Mouse (Mus musculus) adrenal gland (tissue): ENCODE data around the gene Saysd1.

Experiments
- intact Hi-C: fragments of 180-260 bp; cut with DNase I; formaldehyde crosslinking; loops from one replicate; pipeline ENCODE4 v1.15.1; 2025

Gene Saysd1

DNA sequence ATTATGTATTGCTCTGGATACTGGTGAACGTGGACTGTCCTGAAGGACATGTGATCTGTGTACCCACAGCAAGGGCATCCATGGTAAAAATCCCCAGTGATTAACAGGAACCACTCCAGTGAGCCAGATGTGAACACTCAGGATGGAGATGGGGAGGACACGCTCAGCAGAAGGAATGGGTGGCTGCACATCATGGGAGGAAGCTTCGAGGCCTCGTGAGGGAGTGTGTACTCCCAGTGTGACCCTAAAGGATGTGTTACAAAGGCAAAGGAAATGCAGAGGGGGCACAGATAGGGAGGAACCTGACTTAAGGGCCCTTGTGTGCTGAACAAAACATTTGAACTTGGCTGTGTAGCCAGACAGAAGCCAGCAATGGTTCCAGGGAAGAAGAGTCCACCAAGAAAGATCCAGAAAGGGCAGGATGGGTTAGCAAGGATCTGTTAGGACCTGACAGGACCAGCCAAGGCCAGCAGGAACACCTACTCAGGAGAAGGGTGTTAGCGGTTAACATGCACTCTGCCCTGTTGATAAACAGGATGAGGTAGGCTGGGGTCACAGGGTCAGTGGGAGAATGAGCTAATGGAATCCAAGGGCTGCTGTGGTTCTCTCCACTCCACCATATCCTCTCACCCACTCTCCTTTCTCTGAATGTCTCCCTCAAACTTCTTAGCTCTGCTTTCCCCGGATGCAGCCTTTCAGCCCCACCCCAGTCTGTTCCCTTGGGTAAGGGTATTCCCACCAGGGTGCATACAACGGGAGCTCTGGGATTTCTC lies 25.0 kb downstream of the Saysd1 start:
- intact Hi-C loops, result no loop called here

- intact Hi-C loops, result no loop called here
Observed at GRCm38 (mm10) chr14:20112218-20112617, 26.1 kb downstream of the Saysd1 start.

- intact Hi-C loops, result no loop called here
Observed at GRCm38 (mm10) chr14:20110945-20111344, 27.4 kb downstream of the Saysd1 start.

- intact Hi-C loops, result no loop called here
Observed at GRCm38 (mm10) chr14:20106271-20106670, 32.1 kb downstream of the Saysd1 start.

- intact Hi-C loops, result no loop called here
Observed at GRCm38 (mm10) chr14:20103207-20103606, 35.1 kb downstream of the Saysd1 start.

- intact Hi-C loops, result no loop called here
Observed at GRCm38 (mm10) chr14:20098061-20098460, 40.3 kb downstream of the Saysd1 start.

DNA sequence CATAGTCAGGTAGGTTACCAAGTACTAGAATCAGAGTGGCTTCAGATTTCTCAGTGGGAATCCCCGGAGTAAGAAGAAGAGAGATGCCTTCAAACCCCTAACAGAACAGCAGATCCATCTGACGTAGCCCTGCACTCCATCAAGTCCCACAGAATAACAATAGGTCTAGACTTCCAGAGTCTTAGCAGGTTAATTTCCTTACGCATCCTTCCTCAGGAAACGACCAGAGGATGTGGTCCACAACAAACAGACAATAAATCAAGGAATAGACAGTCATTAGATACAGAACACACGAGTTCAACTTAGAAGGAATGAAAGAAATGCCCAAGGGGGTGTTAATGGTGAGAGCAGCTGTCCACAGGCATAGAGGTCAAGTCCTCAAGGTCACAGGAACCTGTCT lies 43.4 kb downstream of the Saysd1 start:
- intact Hi-C loops, result no loop called here

DNA sequence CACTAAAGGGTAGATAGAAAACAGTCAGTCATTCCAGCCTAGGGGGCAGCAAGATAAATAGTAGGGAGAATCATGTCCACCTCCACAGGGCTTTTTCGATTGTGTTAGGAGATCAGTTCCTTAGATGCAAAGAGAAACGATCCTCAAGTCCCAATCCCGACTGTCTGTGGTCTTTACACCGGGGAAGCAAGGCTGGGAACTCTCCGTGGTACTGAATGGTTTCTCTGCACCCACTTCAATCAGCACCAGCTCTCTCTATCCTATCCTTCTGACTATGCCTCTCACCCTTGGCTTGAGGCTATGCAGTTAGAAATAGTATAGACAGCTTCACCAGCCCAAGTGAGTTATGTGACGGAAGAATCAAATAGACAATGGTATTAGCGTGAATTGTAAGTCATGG lies 44.8 kb downstream of the Saysd1 start:
- intact Hi-C loops, result no loop called here

GRCm38 (mm10) chr14:20084335-20084734 lies 54.0 kb downstream of the Saysd1 start:
- intact Hi-C loops, result no loop called here

- intact Hi-C loops, result no loop called here
Observed at GRCm38 (mm10) chr14:20082536-20083325, 55.6 kb downstream of the Saysd1 start.

GRCm38 (mm10) chr14:20081937-20082533 lies 56.3 kb downstream of the Saysd1 start:
- intact Hi-C loops, result no loop called here

- intact Hi-C loops, result no loop called here
Observed at GRCm38 (mm10) chr14:20081084-20081483, 57.2 kb downstream of the Saysd1 start.

DNA sequence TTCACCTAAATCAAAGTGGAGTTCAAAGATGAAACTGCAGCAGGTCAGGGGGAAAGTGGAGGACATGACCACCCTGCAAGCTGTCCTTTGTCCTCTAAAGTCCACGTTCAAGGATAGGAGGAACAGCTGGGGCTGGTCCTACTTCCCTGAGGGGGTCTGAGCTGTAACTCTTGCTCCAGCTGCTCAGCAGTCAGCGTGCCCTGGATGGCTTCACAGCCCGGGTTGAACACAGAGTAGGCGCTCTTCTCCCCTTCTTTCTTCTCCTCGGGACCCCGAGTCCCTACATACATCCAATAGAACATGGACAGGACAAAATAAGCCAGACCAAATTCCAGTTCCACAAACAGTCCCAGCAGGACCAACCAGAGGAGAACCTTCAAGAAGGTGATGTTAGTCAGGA lies 61.2 kb downstream of the Saysd1 start:
- intact Hi-C loops, result no loop called here

DNA sequence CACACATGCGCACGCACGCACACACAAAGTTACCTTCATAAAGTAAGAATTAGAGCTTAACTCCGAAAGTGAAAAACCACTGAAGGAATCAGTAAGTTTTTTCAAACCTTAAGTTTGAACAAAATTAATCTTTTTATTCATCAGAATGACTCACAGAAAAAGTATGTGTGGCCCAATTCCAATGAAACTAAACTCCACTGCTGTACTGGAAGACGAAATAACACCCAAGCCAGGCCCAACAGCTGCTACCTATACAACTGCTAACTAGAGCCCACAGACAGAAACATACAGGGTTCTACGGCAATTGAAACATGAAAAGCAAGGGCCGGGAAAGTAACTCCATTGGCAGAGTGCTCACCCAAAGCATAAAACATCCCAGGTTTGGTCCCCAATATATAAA lies 62.8 kb downstream of the Saysd1 start:
- intact Hi-C loops, result no loop called here

GRCm38 (mm10) chr14:20074759-20075158 lies 63.6 kb downstream of the Saysd1 start:
- intact Hi-C loops, result no loop called here

DNA sequence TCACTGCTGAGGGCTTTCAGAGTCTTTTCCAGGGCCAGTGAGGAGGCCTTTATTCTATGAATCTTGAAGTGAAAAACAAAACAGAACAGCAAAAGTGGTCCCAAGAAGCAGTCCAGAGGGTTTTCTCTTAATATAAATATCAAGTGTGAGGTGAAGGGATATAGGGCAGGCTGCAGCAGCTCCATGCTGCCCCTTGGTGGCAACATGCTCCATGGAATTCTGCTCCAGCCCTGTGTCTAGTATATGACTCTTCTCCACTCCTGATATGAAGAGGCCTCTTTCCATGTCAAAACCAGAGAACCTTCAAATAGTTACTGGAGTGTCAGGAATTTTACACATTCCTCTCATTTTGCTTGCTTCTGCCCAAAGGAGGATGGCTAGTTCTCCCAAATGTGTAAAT lies 67.7 kb downstream of the Saysd1 start:
- intact Hi-C loops, result no loop called here

GRCm38 (mm10) chr14:20068365-20068764 lies 70.0 kb downstream of the Saysd1 start:
- intact Hi-C loops, result loop anchor here (5.0 kb wide), 2 partner anchors 211 to 361 kb away; no protein-coding TSS in a partner anchor

DNA sequence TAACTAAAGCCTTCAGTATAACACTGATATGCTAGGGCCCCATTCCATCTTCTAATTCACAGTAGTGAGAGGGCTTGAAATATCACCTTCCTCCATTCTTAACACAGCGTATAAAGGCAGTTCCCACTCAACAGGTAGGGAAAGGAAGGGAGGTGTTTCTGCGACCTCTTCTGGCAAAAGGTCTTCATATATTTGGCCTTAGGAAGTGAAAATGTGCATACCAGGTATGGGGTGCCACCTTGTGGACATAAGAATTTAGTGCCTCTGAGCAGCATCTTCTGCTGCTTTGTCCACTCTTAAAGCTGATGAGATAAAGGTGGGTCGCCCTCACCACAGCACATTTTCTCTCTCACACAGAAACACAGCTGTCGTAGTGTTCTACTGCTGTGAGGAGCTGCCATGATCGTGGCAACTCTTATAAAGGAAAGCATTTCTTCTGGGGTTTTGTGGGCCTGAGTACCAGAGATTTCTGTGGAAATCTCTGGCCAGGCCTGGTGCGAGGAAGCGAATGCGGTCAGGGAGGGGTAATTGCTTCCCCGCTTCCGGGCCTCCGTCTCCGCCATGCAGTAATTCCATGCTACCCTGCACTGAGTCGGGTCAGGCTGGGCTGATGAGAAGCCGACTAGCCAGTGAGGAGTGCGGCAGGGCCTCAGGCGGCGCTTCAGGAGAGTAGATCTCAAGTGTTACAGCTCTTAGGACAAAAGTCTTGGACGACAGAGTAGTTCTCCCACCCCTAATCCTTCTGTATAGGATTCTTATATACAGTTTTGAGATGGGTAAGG lies 70.8 kb downstream of the Saysd1 start:
- intact Hi-C loops, result loop anchor here (2.0 to 5.0 kb wide), 3 partner anchors 210 to 360 kb away; no protein-coding TSS in a partner anchor

DNA sequence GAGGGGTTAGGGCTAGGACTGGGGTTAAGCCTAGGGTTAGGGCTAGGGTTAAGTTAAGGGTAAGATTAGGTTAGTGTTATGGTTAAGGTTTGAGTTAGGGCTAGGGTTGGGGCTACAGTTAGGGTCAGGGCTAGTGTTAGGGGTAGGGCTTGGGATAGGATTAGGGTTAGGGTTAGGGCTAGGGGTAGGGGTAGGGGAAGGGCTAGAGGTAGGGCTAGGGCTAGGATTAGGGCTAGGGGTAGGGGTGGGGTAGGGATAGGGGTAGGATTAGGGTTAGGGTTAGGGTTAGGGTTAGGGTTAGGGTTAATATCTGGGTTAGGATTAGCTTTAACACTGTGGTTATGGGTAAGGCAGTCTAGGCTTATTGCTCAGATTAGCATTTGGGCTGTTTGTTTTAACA lies 73.6 kb downstream of the Saysd1 start:
- intact Hi-C loops, result loop anchor here (5.0 kb wide), 2 partner anchors 207 to 357 kb away; no protein-coding TSS in a partner anchor

DNA sequence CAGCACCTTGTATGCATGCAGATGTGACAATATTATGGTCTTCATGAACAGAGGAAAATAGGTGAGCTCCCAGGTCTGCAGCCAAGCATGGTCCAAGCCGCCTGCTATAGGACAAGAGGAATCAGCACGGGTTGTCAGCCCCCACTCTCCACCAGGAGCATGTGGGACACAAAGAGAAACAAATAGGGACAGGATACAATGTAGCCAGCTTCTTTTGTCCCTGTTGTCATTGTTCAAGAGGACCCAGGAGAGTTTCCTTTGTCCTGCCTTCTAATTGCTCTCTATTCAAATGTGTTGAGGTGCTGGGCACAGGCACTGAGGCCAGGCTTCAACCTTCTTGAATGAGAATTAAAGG lies 89.9 kb downstream of the Saysd1 start:
- intact Hi-C loops, result no loop called here

- intact Hi-C loops, result no loop called here
Observed at GRCm38 (mm10) chr14:20047814-20048480, 90.4 kb downstream of the Saysd1 start.
